Mouse (Mus musculus) testis, adult 2 months (tissue): ENCODE measurements around the gene Kalrn.

Experiments used
- CTCF ChIP-seq: fragments of 200-500 bp; IDR thresholded peaks from 2 replicates; pipeline ENCODE4 v1.5.1; 2012; ENCODE audit warnings: low read depth, mild to moderate bottlenecking, inconsistent platforms, low read length, moderate library complexity; ENCODE audit not compliant: control insufficient read depth, insufficient read depth, insufficient replicate concordance
- POLR2A ChIP-seq: fragments of 200-500 bp; IDR thresholded peaks from 2 replicates; pipeline ENCODE4 v1.6.1; 2012; ENCODE audit warnings: low read depth, mild to moderate bottlenecking, inconsistent platforms, low read length, moderate library complexity; ENCODE audit not compliant: control insufficient read depth

DNA sequence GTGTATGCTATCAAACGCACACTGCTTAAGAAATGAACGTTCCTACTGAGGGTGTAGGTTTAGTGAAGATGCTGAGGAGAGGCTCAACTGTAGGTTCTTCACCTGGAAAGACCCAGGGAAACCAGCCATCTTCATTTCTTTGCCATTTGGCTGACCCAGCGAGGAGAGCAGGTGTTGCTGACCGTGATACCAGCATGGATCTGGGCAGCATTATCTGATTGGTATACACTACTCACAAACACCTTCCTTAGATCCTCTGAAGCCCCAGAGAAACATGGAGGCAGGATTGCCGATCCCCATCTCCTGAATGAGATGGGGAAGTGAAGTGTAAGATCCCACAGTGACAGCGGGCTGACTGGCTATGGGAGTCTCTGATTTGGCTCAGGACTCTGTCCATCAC is 575.3 kb downstream of the Kalrn start:
- no peak for TF ChIP-seq POLR2A
- no peak for TF ChIP-seq CTCF
